Mouse (Mus musculus) mesoderm, embryonic 11.5 days (tissue): ENCODE measurements around the gene Tnnt2.

Experiments used
- DNase-seq: peaks from one replicate; pipeline ENCODE4 v3.0.0-alpha.2; 2012; ENCODE audit warnings: low read depth, low spot score

Tnnt2 gene

DNA sequence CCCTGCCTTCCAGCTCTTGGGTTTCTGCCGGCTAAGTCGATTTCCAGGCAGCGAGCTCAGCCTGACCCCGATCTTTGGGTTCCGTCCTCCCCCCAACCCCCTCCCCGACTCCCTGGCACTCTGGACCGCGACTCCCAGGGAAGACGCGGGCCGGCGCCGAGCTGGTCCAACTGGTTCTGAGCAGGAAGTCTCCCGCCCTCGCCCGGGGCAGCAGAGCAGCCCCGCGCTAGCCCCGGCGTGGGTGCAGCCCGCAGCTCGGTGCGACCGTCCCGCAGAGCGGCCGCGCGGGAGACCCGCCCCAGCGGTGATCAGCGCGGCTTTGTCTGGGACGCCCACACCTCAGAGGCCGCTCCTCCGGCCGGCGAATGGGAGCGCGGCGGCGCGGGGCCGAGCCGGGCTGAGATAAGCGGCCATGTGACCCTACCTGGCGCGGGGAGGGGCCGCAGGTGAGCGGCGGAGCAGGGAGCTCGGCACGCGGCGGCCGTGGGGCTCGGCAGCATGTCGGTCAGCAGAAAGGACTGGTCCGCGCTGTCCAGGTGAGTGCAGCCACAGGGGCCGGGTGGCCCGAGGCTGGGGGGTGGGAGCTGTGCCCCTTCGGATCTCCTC, 17.6 kb upstream of the Tnnt2 start, which contains the start of gene Lad1:
TSS of gene Lad1 (plus strand) at position 118 of the 606 bp plus-strand sequence.
- DNase-seq, result peak; percentile 35

DNA sequence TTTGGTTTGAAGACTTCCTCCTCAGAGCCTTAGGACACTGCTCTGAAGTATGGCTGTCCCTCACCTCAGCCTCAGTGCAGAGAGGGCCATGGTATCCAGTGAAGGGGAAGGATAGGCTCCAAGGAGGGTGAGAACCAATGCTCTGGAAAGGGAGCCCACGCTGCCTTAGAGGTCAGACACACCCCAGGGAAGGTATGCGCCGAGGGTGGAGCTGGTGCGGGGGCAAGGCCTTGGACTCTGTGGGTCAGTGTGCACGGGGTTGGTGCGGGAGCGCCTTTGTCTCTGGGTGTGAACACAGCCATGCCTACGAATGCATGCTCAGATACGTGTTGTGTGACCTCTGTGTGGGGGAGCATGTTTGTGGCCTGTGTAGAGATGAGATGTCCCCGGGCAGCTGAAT, 16.1 kb upstream of the Tnnt2 start:
- DNase-seq, result no peak

DNA sequence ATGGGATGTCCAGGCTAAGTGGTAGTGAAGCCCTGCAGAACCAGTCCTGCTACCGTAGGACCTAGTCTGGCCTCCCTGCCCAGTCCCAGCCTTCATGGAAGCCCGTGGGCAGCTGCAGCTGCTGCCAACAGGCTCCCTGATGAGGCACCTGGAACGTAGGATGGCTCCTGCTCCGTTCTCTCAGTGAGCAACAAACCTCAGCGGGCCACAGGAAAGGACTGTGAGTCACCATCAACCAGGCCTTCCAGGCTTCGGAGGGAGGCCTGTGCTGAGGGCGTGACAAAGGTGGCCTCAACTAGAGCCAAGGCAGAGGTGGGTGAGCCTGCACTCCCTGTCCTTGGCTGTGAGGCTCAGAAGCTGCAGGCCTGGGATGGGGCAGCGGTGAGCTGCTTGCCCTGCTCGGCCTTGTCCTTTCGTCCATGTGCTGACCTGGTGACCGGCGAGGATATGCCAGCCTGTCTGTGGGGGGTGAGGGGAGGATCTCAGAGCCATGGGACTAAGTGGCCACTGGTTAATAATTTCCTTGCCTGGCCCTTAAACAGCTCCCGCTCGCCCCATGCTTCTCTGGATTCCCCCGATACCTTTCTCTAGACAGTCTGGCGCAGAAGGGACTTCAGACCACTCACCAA, 15.3 kb upstream of the Tnnt2 start:
- no peak for DNase-seq

DNA sequence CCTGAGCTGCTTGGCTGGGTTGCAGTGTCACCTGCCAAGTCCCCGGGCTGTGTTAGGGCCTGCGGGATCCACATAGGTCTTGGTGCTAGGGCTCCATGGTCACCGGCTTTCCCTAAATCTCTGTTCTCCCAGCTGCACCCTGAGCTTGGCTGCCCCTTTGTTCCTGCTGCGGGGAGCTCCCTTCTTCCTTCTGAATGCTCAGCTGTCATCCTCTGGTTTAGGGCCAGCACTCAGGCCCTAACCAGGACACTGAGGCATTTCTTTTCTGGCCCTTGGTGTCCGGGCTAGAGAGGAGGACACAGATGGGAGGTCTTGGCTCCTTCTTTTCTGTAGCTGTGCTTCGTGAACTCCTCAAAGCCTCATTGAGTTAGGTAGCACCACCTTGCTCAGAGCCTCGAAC, 14.4 kb upstream of the Tnnt2 start:
- DNase-seq, result no peak

DNA sequence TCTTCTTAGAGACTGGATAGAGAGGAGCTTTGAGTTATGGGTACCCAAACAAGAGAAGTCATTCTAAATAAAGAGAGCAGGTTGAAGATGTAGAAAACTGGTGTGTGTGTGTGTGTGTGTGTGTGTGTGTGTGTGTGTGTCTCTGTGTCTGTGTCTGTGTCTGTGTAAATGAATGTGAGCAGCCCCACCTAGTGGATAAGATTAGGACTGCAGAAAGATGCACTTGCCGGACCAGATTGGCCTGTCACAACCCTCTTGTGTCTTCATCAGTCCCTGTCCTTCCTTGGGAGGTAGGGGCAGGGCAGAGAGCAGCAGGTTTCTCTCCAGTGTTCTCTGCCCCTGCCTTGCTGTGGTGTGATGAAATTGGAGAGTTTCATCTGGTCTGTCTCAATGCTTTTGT, 7.2 kb upstream of the Tnnt2 start:
- DNase-seq, result peak; percentile 45

DNA sequence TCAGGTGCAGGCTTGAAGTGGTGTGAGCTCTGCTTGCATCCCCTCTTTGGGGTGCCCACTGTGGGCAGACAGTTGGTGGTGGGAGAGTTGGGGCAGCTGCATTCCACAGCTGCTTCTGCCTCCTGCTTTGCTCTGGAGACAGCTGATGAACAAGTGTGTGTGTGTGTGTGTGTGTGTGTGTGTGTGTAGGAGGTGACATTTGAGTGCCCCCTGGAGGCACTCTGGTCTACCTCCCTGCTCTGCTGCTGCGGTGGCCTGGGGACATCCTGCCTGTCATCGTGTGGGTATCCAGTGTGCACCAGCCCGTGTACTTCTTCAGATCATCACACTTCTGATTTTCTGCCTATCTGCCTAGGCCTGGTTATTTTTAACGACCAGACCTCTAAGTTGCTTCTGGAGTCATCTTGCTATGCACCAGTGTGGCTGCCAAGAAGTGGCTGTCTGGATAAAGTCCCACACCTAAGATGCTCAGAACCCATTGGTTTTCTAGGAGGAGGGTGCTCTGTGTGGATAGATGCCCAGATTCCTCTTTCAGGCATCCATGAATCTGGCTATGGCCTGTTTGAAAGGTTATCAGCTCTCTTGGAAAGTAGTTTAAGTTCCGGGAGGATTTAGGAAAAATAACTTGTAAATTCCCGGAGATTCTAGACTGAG, 1.8 kb upstream of the Tnnt2 start:
- DNase-seq, result no peak

DNA sequence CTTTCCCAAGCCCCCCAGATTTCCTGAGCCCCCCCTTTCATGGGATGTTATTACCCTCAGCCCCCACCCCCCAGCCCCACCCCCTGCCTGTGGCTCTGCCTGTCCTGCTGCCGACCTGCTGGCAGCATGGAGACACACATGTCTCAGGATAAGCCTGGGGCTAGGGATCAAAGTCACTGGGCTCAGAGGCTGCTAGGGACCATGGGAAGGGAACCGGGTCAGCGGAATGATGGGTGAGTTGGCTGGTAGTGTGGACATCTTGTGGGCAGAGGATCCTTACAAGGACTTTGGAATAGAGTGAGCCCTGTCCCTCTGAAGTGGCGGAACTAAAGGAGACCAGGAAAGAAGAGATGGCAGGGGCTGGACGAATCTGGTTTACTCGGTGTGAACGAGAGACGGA, 1.2 kb upstream of the Tnnt2 start:
- DNase-seq, result no peak

DNA sequence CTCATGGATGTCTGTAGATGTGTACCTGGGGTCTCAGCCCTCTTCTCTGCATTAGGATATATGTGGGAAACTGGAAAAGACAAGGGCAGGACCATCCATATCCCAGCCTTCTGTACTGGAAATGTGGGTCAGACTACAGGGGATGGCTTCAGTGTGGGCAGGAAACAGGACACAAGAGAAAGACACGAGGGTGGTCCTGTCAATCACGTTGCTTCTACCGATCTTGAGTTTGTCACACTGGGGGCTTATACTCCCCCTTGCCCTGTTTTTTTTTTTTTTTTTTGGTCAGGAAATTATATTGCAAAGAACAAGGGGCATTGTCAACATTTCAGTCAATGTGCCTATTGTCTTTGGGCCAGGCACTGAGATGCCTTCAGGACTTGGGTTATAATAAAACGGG, 2.5 kb downstream of the Tnnt2 start:
- DNase-seq, result no peak

DNA sequence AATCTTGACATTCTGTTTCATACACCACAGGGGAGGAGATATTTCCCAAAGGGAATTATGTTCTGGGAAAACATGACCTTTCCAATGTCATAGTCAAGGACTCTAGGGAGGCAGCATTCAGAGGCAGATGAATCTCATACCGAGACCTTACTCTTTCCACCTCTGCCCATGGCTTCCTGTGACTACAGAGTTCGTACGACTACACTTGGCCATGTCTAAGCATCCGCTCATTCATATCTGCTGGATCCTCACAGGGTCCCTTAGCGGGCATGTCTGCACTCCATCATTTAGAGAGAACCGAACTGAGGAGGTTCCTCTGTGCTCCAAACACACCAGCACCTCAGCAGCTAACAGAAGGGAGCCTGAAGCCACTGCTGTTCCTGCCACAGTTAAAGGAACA, 2.9 kb downstream of the Tnnt2 start:
- DNase-seq, result no peak

DNA sequence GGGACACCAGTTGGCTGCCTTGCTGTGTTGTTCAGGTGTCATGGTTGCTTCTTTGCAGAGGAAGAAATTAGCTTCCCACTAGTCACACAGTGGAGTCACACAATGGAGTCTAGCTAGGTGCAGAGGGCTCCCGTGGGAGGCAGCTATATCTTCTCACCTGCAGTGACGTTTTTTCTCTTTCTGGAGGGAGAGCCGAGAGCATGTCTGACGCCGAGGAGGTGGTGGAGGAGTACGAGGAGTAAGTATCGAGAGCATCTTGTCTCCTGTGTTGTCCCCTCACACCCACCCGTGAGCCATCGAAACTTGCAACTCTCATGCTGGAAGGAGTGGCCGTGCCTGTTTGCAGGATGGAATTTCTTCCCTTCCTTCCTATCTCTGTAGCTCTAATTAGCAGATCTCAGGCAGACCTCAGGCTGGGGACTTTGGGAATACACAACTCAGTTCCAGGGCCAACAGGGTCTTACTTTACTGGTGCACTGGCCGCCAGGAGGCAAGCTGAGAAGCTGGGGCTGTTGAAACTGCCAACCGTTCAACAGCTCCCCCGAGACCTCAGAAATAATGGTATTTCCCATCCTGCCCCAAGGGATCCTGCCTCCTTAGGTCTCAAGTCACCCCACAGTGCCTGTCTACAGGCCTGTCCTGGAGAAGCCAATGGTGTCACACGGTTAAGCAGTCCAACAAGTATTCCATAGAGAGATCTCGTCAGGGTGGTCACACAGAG, 4.7 kb downstream of the Tnnt2 start:
- DNase-seq, result no peak

DNA sequence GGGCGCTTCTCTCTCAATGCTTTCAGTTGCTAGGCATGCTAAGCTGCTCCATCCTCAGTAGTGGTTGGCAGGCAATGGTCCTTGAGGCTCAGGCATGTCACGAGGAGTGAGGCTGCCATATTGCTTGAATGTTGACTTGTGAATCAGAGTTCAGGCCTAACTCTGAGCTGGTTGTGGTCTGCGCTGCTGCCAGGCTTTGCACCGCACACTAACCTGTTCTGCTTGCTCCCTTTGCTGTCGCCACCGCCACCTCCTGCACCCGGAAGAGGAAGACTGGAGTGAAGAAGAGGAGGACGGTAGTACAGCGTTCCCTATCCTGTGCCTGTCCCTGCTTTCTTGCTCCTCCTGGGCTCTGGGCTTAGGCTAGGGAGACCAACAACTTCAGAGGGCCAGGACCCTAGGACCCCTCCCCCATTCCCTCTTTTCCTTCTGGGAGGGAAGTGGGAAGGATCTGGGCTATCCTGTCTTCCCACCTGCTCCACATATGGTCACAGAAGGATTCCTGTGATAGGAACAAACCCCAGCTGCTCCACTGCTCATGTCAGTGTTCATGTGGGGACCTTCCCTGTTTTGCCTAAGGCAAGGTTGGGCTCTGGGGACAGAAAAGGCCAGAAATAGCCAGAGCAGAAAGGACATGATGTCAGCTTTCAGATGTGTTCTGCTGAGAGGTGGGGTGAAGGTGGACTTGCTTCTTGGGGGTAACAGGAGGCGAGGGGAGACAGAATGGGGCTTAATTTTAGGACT, 7.5 kb downstream of the Tnnt2 start:
- DNase-seq, result no peak

DNA sequence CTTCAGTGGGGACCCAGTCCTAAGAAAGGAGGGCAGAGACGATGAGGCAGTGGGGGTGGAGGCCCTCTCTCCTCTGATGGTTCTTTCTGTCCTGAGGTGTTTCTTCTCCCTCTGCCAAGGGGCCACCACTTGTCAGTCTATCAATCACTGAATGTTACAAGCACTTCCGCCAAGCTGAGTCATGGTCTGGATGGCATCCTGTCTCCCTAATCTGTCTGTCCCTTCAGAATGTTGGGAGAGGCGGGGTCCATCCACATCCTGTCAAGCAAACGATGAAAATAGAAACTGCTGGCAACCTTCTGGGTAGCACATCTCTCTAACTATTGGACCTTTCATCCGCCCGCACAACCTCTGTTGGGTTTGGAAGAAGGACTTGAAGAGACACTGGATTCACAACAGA, 8.3 kb downstream of the Tnnt2 start:
- no peak for DNase-seq

DNA sequence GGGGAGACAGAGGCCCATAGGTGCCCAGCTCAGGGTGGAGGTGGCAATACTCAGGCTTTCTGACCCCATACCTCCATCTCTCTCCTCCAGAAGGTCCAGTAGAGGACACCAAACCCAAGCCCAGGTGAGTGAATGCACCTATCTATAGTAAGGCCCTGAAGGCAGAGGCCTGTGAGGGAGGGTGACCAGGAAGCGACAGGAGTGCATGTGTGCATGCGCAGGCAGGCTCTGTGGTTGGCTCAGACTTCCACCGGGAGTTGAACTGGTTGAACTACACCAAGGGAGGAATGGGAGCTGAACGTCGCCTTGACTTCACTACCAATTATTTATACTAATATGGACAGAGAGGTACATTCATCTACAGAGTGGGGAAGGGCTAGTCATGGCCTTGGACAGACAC, 10.5 kb downstream of the Tnnt2 start:
- no peak for DNase-seq

DNA sequence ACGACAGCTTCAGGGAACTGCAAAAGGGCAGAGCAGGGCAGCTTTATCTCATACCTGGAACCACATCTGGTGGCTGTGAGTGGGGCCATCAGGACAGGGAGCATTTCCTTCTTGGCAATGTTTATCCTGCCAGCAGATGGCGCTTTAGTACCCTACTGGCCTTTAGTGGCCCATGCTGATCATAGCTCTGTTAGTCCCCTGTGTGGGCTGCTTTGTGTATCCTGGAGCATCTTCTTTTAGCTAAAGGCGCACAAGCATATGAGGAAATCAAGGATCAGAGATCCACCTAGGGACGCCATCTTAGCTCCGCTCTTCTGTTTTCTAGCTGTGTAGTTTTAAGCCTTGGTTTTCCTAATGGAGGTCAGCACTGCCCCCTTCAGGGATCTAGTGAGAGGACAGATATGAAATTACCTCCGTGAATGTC, 11.0 kb downstream of the Tnnt2 start:
- peak; percentile 71 for DNase-seq

DNA sequence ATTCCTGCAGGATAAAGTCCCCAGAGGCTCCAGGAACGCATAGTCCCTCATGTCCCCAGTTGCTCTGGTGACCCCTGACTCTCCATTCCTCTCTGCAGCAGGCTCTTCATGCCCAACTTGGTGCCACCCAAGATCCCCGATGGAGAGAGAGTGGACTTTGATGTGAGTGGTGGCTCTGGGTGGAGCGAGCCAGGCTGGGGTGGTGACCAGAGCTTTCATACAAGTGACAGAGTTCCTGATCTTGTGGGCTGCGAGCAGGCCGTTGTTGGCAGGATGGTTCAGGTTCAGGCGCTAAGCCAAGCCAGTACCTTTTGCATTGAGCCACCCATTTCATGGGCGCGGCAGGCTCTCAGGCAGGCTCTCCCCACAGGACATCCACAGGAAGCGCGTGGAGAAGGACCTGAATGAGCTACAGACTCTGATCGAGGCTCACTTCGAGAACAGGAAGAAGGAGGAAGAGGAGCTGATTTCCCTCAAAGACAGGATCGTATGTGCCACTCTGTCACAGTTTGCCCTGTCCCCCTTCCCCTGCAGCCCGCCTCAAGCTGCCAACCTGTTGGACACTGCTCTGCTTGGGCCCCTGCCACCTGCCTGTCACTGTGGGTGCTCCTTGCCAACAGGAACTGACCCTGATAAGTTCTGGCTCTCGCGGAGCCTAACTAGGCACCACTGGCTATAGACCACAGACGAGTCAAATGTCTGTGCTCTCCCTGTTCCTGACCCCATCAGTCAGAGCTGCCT, 11.6 kb downstream of the Tnnt2 start:
- DNase-seq, result no peak

DNA sequence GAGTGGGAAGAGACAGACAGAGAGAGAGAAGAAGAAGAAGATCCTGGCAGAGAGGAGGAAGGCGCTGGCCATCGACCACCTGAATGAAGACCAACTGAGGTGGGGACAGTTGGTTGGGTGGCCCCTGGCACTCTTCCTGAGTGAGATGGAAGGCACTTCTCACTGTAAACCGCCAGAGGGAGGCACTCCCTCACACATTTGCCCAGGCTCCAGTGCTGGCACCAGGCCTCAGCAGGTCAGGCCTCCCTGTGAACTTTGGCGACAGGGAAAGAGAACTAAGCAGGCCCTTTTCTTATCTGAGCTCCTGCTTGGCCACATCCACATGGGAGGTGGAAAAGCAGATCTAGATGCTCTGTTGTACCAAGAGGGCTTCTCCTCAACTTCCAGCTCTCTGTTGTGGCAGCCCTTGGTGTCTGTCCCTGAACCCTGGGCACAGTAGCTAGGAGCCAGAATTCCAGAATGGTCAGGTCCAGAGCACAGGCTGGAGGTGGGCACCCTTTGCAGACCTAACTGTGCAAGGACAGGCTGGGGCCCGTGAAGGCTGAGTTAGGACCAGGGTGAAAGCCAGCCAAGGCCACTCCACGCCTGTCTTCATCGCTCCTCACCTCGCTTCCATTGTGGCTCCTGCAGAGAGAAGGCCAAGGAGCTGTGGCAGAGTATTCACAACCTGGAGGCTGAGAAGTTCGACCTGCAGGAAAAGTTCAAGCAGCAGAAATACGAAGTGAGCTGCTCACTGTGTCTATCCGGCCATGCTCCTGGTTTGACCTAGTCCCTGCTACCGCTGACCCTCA, 14.8 kb downstream of the Tnnt2 start:
- DNase-seq, result peak; percentile 27

DNA sequence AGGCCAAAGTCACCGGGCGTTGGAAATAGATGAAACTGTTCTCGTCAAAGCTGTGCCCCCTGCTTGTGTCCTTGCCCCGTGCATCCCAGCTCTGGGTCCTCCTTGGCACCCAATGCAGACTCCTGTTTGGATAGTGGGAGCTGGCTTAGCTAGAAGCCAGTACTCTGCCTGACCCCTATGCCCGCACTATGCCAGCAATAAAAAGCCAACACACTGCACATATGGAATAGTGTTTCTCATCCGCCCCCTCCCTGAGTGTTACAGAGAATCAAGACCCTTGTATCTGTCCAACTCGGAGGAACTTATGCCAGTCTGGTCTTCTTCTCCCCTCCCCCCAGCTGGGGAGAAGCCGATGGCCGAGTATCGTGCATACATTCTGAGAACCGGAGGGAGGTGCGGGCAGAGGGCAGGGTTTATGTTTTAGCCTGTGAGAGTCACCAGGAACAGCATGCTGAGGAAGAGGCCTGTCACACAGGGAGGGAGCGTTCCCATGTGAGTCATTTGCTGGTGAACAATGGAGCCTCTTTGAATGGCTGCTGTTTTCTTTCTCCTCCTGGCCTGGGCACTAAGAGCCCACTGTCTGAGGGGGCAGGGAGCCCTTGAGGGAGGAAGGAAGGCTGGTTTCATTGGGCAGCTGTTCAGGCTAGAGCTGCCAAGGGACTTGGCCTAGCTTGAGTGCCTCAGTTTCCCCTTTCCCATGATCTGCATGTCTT, 16.0 kb downstream of the Tnnt2 start:
- DNase-seq, result peak; percentile 52

DNA sequence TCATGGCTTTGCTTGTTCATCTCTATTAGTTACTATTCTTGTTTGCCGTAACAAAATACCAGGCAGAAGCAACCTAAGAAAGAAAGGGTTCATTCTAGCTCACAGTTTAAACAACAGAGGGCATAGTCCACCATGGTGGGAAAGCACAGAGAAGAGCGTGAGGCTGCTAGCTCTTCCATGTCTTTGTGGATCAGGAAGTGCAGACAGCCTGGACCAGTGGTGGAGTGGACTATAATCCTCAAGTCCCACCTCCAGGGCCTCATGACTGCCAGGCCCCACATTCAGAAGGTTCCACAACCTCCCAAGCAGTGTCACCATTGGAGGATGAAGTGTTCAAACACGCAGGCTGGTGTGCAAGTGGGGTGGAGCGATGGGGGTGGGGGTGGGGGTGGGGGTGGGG, 17.0 kb downstream of the Tnnt2 start:
- no peak for DNase-seq

DNA sequence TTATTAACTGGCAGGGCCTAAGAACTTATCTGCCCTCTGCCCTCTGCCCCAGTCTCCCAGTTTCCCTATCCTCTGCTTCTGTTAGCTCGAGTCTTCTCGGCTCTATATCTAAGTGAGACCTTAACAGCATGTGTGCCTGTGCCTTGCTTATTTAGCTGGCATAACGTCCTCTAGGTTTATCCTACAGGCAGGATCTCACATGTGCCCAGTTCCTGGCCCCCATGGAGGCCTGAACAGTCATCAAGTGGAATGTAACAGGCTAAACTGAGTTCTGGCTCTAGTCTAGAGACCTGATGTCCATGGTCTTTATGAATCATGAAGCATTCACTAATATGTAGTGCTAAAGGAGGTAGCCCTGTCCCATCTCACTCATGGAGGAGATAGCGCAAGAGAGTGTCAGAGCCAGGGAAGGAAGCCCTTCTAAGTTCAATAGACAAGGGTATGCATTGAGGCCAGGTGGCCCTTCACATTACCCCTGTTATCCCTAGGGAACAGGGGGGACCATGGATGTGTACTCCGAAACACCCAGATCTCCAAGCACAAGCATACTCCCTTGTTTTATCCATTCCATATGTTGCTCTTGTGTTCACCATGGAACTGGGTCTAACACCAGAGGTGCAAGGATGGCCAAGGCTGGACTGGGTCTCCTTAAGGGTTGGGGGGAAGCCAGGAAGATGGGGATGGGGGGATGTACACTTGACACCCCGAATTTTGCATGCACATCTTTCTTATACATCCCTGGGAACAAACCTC, 18.6 kb downstream of the Tnnt2 start:
- no peak for DNase-seq
